ENCODE assay signal across 8 mouse cellular contexts in the genomic region with DNA sequence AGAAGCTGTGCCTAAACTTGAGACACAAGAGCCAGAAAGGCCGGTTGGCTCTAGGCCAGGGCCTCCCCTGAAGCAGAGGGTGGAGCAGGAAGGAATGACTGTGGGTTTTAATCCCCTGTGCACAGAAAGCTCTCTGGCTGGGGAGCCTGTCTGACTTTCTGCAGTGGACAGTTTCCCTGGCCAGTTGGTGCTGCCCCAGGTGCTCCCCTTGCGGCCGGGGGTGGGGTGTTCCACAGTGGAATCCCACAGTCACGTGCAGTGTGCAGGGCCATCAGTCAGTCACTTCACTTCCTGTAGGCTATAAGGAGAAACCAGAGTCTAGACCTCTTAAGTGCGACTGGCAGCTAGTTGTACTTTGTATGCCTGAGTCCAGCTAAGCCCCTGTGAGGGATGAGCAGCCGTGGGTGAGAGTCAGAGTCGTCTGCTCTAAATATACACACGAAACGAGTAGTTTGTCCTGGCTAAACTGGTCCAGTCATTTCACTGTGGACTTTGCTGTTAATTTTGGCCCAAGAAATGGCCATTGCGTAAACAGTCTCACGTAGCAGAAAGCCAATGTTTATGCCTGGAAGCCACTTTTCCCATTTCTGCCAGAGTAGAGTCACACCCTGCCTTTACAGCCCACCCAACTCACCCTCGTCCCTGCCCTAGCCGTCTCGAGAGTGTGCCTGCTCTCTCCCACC. TPM values are rescaled to one million over a fixed set of nuclear protein-coding genes. Genes with fewer than 3 reads are reported as not detected.
DNase-seq lines count a peak whose midpoint lies in the region; ATAC-seq and TF ChIP-seq lines count a peak whose summit lies in the region.

No protein-coding gene starts in this region.

- H3K36me3 ChIP-seq in heart, embryonic 12.5 days: no peaks in the 10 kb centered on the region
- no peaks in the 10 kb centered on the region for H3K36me3 ChIP-seq in limb, embryonic 13.5 days
- H3K36me3 ChIP-seq in hindbrain, embryonic 12.5 days: no peaks in the 10 kb centered on the region

- peak; percentile 22; the same call in 1 of the 2 replicates for TF ChIP-seq CTCF in layer of hippocampus, adult 2 months (conservative IDR thresholded peaks at IDR 0.05)
- TF ChIP-seq CTCF in bone marrow macrophage, adult 2 months (IDR thresholded peaks at IDR 0.05; ENCODE audit: low read depth, low read length): no peak

- H3K4me3 ChIP-seq in layer of hippocampus, adult 2 months: no peak overlapping the region
- no peak overlapping the region for H3K4me3 ChIP-seq in bone marrow macrophage, adult 2 months (ENCODE audit: insufficient read depth, low read length)
- no peak overlapping the region for H3K4me3 ChIP-seq in heart, embryonic 12.5 days
- no peak overlapping the region for H3K4me3 ChIP-seq in limb, embryonic 13.5 days
- no peak overlapping the region for H3K4me3 ChIP-seq in hindbrain, embryonic 12.5 days

- WGBS in heart, embryonic 12.5 days: 45% methylated on average over 14 of the region's 14 CpGs
- 40% methylated on average over 14 of the region's 14 CpGs for WGBS in limb, embryonic 13.5 days
- 70% methylated on average over 14 of the region's 14 CpGs for WGBS in hindbrain, embryonic 12.5 days

- H3K27ac ChIP-seq in layer of hippocampus, adult 2 months: no peak overlapping the region
- H3K27ac ChIP-seq in bone marrow macrophage, adult 2 months (ENCODE audit: insufficient read depth, low read depth, low read length): 0 out of 2 replicates have a peak overlapping the region, but pooled peaks have one; percentile 8
- no peak overlapping the region for H3K27ac ChIP-seq in heart, embryonic 12.5 days (ENCODE audit: poor library complexity, severe bottlenecking)
- no peak overlapping the region for H3K27ac ChIP-seq in limb, embryonic 13.5 days
- no peak overlapping the region for H3K27ac ChIP-seq in hindbrain, embryonic 12.5 days

- peak; percentile 48 for ATAC-seq in CD4-positive, CD25-positive, alpha-beta regulatory T cell, adult 4 months
- ATAC-seq in heart, embryonic 12.5 days (ENCODE audit: insufficient number of reproducible peaks, low FRiP score): peak; percentile 39; the same call in 1 of the 2 replicates
- ATAC-seq in limb, embryonic 13.5 days (ENCODE audit: low FRiP score, low read depth): peak; percentile 40; the same call in 1 of the 2 replicates
- ATAC-seq in hindbrain, embryonic 12.5 days (ENCODE audit: low FRiP score): no peak

- H3K9me3 ChIP-seq in heart, embryonic 12.5 days (replicated peaks): no peaks in the 10 kb centered on the region
- H3K9me3 ChIP-seq in limb, embryonic 13.5 days: no peaks in the 10 kb centered on the region
- no peaks in the 10 kb centered on the region for H3K9me3 ChIP-seq in hindbrain, embryonic 12.5 days (replicated peaks)

- H3K4me2 ChIP-seq in heart, embryonic 12.5 days: no peak overlapping the region
- H3K4me2 ChIP-seq in limb, embryonic 13.5 days (replicated peaks): no peak overlapping the region
- no peak overlapping the region for H3K4me2 ChIP-seq in hindbrain, embryonic 12.5 days (replicated peaks)

- DNase-seq in layer of hippocampus, adult 2 months (ENCODE audit: low spot score in 2 of 2): no peak
- DNase-seq in layer of hippocampus, postnatal 14 days (ENCODE audit: low spot score in 2 of 2): no peak
- peak; percentile 23 to 67 for DNase-seq in urinary bladder, postnatal 4 days (ENCODE audit: low spot score in 2 of 2)

- H3K9ac ChIP-seq in heart, embryonic 12.5 days: no peak overlapping the region
- no peak overlapping the region for H3K9ac ChIP-seq in limb, embryonic 13.5 days
- no peak overlapping the region for H3K9ac ChIP-seq in hindbrain, embryonic 12.5 days

- peaks cover 14% of the 10 kb centered on the region for H3K4me1 ChIP-seq in bone marrow macrophage, adult 2 months (ENCODE audit: control insufficient read depth, insufficient read depth, low read length)
- H3K4me1 ChIP-seq in heart, embryonic 12.5 days (replicated peaks): peaks cover 11% of the 10 kb centered on the region
- H3K4me1 ChIP-seq in limb, embryonic 13.5 days: peaks cover 17% of the 10 kb centered on the region
- peaks cover 16% of the 10 kb centered on the region for H3K4me1 ChIP-seq in hindbrain, embryonic 12.5 days

- H3K27me3 ChIP-seq in heart, embryonic 12.5 days (replicated peaks): no peaks in the 10 kb centered on the region
- no peaks in the 10 kb centered on the region for H3K27me3 ChIP-seq in limb, embryonic 13.5 days
- H3K27me3 ChIP-seq in hindbrain, embryonic 12.5 days: no peaks in the 10 kb centered on the region

- TF ChIP-seq POLR2A in bone marrow macrophage, adult 2 months (IDR thresholded peaks at IDR 0.05; ENCODE audit: borderline replicate concordance, low read depth, low read length): no peak

RNA-seq across cellular contexts. Expression of gene Trpm1, which starts 38.8 kb away (rescaled TPM):
- total RNA-seq in layer of hippocampus, adult 2 months (2021): not detected
- total RNA-seq in layer of hippocampus, postnatal 14 days (2021): under 1 TPM in 1 of 2 experiments, not detected in 1; 0.07 TPM
- polyA plus RNA-seq in CD4-positive, CD25-positive, alpha-beta regulatory T cell, adult 4 months (2017; shearing (Covaris generic)): 1 to 10 TPM; 9.7 to 9.9 TPM
- not detected in 2 replicates for polyA plus RNA-seq in bone marrow macrophage, adult 2 months (2012; ENCODE audit: insufficient read depth, insufficient read length, missing spikeins)
- polyA plus RNA-seq in heart, embryonic 12.5 days (2016; fragmentation: Nextera tagmentation; extraction: Ambion mirVana): not detected in 2 replicates
- 0.33 and 0.65 TPM in 2 replicates for polyA plus RNA-seq in limb, embryonic 13.5 days (2015; fragmentation: Nextera tagmentation; extraction: Ambion mirVana)
- 0.31 and 0.43 TPM in 2 replicates for polyA plus RNA-seq in hindbrain, embryonic 12.5 days (2016; fragmentation: Nextera tagmentation; extraction: Ambion mirVana)

Comparison
In these comparisons a context has a peak if more than half of its experiments do, and no peak if none do; other contexts are left out.
1. DNase-seq: peak in urinary bladder, postnatal 4 days (2 of 2); none in layer of hippocampus, adult 2 months (0 of 2) and layer of hippocampus, postnatal 14 days (0 of 2).